Mouse (Mus musculus) granulocyte monocyte progenitor cell, adult 5-6 weeks (primary cell): ENCODE measurements at regions not wholly inside any gene's neighbourhood (a gene's known extent, or its start where the extent isn't known, plus 50 kb on each side); places are given as distances from the start of the nearest gene placed in this dataset.

ENCODE experiments used
- ATAC-seq: replicated peaks from 2 replicates; pipeline ENCODE4 v1.8.0; 2016; ENCODE audit warnings: mild to moderate bottlenecking, moderate TSS enrichment, inconsistent platforms; ENCODE audit not compliant: poor library complexity, severe bottlenecking

DNA sequence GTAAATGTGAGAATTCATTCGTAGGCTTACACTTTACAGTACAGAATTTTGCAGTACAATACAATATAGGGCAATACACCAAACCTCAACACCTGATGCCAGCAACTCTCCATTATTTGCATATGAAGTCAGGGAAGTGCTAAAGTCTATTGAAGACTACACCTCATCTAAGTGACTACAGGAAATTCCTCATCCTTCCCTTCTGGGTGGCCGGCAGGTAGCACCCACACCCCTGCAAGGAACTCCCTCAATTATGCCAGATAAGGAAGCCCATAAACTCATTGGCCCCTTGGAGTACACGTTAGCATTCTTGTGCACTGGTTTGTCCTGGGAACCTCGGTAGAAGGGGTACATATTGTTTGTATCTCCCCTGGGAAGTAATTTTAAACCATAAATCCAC is 89.7 kb upstream of the Barx2 start:
- ATAC-seq = no peak

DNA sequence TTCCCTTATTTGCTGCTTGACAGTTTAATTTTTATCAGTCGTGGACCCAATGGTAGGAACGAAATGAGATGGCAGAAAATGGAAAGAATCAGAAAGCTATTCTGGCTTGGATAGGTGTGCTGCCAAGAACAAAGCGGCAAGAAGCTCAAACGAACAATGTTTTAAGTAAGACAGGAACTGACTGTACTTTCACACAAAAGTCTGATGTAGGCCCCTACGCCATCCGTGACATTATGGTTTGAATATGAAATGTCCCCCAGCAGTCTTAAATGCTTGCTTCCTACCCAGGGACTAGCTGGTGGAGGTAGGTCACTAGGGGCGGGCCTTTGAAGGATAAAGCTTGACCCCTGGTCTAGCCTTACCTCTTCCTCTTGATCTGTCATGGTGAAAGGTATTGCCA is 90.5 kb upstream of the Barx2 start:
- no peak for ATAC-seq

DNA sequence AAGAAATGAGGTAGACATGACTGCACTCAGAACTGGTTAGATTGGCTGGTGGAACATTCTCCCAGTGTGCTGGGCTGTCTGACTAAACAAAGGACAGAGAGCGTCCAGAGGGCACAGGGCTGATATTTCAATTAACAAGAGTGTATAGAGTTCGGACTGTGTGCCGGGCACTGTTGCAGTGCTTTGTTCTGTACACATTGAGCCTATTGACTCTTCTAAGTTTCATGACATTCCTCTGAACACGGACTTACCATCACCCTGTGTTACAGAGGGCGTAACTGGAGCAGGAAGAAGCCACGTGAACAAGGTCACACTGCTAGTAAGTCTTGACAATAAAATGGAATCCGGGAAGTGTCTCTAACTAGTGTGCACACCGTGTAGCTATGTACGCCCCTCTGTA is 92.1 kb upstream of the Barx2 start:
- ATAC-seq = no peak

DNA sequence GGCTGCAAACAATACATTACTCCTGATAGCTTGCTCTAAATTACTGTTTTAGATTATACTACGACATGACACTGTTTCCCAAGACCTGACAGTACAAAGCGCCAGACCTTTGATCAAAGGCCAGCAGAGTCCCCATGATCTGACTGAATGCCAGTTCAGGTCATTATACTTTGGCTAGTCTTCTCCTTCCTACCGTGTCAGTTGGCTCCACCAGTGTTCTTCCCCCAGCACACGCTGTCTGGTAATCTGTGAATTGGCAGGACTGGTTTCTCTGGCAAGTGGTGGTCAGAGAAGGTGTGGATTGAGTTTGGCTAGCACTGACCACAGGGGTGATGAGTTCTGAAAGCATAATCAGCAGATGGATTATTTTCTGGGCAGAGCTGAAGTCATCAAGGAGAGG is 93.1 kb upstream of the Barx2 start:
- no peak for ATAC-seq

DNA sequence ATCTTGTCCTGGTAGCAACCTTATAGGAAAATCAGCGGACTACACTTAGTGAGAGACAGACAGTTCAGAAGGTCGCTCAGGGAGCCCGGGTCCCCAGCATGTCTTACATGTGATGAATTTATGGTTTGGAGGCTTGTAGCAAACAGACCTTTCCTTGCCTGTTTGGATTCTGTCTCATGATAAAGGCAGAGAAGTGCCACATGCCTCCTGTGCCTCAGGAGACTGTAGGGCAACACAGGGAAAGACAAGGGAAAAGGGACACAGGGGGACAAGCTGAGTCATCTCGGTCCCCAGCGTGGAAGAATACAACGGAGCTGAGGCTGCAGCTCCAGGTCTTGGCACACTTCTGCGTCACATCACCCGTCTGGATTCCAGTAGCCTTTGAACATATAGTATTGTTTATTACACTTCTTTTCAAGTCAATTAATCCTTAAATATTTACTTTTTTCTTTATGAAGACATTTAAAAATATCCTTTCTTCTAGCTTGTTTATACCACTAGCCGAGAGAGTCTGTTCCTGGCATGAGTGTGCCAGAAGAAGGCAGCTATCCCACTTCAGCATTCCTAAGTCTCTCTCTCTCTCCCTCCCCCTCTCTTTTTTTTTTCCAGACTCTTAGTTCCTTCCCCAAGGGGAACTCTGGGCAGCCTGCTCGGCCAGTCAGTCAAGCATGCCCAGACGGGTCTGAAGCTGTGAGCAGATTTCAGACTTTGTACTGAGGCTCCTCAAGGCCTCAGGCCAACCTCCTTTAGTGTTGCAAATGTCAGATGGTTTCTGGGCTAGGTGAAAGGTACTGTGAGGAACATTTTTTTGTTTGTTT is 97.9 kb upstream of the Barx2 start:
- no peak for ATAC-seq

DNA sequence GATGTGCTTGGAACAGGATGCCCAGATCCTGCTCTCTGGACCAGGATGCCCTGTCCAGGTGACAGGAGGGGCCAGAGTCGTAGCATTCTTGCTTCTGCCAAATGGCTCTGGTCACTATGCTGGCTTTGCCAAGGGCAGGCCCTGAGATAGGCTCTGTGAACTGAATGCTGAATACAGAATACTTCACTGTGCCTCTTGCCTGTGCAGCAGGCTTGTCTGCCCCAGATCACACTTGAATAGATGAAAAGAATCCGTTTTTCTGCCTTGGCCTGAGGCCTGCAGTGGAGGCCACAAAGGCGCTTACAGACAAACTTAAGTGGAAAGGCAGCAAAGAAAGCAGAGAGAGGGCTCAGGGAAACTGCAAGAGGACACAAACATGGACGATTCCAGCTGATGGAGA is 99.7 kb upstream of the Arhgap32 start:
- no peak for ATAC-seq

DNA sequence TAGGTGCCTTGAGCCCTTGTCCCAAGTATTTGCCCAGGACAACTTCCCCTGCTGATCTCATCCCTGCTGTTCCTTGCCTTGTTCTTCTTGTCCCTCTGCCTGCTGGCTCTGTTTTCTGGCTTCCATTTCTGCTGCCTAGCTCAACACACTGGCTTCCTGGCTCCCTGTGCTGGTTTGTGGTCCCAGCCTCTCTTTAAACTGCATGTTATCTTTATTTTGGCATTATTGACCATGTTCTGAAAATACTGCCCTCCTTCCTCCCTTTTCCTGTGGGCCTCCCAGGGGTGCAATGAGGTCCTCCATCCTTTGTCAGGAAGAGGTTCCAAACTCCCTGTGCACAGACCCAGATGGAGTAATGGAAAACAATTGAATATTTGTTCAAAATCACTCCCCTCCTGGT is 97.9 kb upstream of the Arhgap32 start:
- ATAC-seq = no peak

DNA sequence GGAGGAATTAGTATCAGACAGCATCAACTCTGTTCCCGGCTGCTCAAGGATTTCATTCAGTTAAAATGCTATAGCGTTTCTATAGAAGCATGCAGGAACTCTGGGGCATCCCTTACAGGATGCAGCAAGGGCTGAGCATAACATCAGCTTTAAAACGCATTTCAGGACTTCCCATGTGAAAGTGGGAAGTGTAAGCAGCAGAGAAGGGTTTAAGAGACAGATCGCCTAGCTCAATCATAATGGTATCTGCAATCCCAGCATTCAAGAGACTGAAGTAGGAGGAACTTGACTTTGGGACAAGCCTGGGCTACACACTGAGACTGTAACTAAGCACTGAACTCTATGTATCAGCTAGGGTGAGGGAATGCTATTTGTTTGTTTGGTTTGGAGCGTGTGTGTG is 96.2 kb upstream of the Arhgap32 start:
- ATAC-seq = peak; percentile 93

DNA sequence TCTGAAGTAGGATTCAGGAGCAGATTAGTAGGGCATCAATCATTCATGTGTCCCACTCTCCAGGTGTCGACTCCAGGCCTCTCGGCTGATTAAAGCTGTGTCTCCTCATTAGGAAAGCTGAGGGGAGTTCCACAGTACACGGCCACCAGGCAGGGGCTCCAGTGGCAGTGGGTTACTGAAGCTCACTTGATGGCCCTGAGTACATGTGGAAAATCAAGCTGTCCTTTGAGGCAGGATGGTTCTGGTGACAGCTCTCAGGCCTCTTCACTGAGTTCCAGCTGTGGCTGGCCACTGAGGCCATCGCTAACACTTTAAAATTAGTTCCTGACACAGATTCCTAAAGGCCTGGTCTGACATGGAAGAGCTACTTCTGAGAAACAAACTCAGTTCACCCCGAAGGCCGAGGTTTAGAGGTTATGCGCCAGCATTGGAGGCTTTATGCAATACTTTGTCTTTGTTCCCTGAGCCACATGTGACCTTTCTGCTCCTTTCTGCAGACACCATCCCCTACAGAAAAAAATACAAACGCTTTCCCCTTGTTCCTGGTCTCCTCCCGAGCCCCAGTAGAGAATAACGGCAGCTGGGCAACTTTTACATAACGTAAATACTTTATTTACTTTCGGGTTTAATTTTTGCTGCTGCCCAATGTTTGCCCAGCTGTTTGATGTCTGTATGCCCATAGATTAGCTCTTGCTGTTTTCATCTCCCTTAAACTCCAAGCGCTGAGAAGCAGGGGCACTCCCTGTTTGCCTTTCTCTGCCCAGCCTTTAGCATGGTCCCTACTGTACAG is 94.8 kb upstream of the Arhgap32 start:
- ATAC-seq = no peak

DNA sequence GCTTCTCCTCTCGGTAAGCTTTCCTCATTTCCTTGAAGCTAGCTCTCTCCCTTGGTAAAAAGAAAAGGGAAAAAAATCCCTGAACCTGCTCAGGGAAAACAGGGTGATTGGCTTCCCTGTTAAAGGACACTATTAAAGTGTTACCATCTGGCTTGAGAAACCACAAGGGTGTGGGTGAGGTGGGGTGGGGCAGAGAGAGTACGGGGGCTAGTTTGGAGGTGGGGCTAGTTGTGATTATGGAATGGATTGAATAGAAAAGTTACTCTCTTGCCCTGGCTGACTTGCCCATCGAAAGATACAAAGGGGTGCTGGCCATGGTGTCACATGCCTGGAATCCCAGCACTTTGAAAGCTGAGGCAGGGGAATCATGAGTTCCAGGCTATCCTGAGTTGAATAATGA is 94.2 kb upstream of the Arhgap32 start:
- ATAC-seq = no peak

DNA sequence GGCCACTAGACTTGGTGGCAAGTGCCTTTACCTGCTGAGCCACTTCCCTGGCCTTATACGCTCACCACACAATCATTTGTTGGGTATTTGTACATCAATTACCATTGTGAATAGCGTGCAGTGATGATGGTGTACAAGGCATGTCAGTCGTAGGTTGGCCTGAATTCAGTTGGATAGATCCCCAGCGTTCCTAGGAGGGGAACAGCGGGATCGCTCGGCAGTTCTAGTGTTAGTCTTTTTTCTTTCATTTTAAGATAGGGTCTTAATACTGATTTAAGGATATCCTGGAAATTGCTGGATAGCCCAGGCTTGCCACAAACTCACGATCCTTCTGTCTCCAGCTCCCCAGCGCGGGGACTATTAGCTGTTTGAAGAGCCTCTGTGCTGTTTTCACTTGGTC is 92.9 kb upstream of the Arhgap32 start:
- ATAC-seq = no peak

DNA sequence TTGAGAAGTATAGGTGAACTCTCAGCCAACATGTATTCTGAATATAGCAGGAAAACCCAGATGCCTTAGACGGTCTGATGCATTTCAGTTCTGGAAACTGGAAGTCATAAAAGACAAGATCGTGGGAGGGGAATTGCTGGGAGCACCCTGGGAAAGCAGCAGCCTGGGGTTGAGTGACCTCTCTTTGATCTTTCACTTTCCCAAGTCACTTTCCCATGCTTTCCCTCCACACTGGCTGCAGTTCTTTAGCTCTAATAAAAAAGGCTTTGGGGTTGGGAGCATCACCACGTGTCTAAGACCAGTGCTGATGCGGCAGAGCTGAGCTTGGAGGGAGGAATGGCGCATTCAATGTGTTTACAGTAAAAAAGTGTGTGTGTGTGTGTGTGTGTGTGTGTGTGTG is 91.2 kb upstream of the Arhgap32 start:
- no peak for ATAC-seq

DNA sequence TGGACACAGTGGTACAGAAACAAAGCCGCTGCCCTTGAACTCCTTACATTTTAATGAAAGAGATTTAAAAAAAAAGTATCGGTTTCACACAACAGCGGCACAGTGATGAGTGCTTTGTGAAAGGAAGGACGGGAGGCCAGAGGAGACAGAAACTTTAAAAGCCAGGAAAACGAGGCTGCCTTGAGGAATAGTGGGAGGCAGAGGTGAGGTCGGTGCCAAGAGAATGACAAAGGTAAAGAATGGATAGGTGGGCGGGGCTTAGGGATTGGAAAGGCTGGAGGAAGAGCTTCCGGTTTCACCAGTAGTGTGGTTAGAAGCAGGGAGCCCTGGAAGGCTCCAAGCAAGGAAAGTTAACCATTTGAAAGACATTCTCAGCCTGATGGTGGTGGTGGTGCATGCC is 88.0 kb upstream of the Arhgap32 start:
- ATAC-seq = no peak

DNA sequence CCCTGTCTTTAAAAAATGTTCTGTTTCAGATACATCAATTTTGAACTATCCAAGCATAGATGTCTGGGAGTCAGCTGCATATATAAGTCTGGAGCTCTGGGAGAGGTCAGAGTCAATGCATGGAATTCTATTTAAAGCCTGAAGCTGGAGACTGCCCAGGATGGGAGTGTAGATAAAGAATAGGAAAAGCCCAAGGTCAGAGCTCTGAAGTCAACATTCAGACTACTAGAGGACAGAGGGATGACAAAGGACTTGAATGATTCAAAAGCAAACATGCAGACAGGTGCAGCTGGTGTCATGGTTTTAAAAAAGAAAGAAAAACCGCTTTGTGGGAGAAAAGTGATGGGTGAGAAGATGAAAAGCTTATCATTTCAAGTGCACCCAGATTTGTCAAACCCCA is 86.9 kb upstream of the Arhgap32 start:
- ATAC-seq = no peak

DNA sequence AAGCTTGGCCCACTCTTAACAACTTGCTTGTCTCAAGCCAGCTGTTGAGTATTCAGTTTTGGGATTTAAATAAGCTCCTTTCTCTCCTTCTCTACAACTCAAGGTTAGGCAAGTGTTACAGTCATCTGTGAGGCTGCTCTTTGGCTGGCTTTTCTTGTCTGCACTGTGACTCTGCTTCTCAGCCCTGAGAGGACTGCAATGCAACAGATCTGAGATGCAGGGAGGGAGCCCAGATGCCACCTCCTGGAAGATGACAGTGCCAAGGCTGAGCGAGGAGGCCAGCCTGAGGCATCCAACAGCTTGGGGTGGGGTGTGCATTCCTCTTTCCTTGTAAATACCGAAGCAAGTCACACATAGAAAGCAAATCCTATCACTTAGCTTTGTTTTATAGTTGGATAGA is 86.2 kb upstream of the Arhgap32 start:
- no peak for ATAC-seq

DNA sequence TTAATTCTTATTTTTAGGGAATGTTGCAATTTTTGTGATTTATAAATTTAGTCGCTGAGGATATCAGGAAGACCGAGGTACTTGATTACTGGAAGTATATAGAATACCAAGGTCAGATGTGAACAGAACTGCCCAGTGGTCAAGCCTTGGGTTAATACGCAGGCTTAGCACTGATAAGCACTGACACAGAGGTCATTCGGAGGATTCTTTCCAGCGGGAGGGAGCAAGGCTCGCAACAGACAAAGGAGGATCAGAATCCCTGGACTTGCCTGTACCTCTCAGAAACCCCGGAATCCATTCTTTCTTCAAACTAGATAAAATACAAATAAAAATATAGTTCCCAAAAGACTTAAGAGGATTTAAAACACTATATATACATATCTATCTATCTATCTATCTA is 85.7 kb upstream of the Arhgap32 start:
- no peak for ATAC-seq

DNA sequence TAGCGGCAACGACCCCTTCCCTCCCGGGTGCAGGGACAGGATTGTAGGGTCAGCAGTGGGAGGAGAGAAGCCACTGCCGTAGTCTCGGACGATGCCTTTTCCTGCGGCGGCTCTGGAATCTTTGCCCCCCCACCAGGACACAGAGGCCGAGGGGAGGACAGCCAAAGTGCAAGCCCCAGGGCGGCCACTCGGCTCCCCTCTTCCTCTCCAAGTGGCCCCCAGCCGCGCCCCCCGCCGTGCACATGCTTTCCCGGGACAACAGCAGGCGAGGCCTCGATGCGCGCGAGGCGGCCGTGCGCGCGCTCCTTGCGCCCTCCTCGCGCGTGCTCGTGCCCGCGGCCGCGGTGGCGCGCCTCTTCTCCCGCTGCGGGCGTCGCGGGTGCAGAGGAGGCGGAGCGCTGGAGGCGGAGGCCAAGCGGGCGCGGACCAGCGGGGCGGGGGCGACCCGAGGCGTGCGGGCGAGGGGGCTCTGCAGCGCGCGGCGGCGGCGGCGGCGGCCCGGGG is 83.9 kb upstream of the Arhgap32 start:
- peak; percentile 64 for ATAC-seq

DNA sequence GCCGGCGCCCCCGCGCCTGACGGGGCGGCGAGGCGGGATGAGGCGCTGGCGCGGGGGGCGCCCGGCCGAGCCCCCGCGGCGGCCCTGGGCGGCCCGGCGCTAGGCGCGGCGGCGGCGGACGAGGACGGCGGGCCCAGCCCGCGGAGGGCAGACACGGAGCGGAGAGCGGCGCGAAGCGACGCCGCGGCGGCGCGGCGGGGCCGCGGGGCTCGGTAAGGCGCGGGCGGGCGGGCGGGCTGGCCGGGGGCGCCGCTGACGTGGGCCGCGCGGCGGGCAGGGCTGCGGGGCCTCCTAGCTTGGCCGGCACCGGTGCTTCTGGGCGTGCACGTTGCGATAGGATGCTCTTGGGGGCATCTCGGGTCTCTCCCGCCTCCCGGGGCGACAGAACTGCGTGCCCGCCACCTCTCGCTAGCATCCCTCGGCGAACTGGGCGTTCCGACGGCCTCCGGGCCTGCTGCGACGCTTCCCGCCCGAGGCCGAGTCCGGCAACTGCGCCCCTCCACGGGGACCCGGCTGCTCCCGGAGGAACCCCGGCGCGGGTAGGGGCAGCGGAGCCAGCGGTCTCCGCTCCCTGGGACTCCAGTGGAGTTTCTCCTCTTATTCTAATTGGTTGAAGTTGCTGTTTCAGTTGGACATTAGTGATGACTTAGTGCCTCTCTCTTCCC is 83.3 kb upstream of the Arhgap32 start:
- ATAC-seq = peak; percentile 28

DNA sequence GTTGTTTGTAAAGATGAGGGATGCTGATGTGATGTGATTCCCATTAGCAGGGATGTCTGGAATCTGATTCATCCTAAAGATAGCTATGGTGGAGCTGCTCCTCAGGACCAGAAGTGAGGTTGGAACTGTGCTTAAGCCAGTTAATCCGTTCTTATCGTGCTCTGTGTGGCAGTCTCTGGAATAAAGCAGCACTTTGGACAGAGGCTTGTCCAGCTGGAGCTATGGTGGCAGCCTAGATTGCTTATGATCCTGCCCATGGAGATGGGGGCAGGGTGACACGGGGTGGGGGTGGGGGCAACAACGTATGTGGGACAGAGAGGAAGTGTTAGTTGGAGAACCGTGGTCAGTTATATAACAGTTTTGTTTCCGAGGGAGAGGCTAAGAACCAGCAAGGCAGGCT is 82.0 kb upstream of the Arhgap32 start:
- ATAC-seq = peak; percentile 68

DNA sequence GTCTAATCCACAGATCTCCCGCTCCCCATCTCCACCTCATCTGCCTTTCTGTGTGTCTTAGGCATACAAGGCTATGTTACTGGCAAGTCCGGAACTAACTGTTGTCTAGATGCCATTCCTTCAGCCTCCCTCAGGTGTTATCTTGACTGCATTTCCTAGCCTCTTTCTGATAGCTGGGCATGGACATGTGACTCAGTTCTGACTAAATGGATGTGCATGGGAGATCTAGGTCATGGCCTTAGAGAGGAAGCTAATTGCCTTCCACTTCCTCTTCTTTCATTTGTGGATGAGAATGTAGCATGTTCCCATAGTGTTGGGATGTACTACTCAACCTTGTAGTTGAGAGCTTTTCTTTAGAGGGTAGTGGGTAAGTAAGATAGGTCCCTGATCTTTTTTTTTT is 75.9 kb upstream of the Arhgap32 start:
- ATAC-seq = peak; percentile 74

DNA sequence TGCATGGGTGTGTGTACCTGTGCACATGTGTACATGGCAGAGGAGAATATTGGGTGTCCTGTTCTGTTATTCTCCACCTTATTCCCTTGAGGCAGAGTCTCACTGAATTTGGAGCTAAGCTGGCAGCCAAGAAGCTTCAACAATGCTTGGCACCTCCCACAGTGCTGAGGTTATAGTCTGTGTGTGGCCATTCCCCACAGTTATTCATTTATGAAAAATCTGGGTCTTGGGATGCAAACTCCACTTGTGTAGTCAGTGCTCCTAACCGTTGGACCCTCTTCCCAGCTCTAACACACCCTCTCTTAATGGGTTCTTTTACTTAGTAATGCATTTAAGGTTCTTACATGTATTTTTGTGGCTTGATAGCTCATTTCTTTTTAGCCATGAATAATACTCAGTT is 72.6 kb upstream of the Arhgap32 start:
- no peak for ATAC-seq
